Comparison of ENCODE assay signal across 9 mouse cellular contexts in the genomic region with DNA sequence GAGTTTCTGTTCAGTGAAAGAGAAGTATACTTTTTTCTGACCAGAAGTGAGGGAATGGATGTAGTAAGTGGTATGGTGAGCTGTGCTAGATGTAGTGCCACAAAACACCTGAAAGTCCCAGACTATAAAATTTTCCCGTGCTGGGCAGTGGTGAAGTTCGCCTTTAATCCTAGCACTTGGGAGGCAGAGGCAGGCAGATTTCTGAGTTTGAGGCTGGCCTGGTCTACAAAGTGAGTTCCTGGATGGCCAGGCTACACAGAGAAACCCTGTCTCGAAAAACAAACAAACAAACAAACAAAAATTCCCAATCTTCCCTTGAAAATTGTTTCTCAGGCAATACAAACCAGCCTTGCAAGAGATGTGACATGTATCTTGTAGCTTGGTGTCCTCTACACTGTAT. TPM values are rescaled to one million over a fixed set of nuclear protein-coding genes. Genes with fewer than 3 reads are reported as not detected.
A peak's percentile ranks its signal among the peaks of the same experiment; 100 is the strongest.
DNase-seq lines count a peak whose midpoint lies in the region; ATAC-seq lines count a peak whose summit lies in the region.
"Not testable (repeated sequence)": the region's sequence is repeated elsewhere in the genome, so short reads cannot be mapped to it uniquely, and the experiment has no call there.
"Had no signal": no experiment of that assay in that cellular context is flagged by ENCODE, and none has a peak within 500 bp of the region (broad histone marks: within the 10 kb centered on the region; RNA-seq: fewer than 3 reads in every experiment).

No protein-coding gene starts in this region.

- H3K9ac ChIP-seq in heart, embryonic 11.5 days (ENCODE audit: low read depth, low read length); heart, embryonic 13.5 days; intestine, embryonic 14.5 days (ENCODE audit: low read length); liver, embryonic 11.5 days (ENCODE audit: low read depth, low read length); neural tube, embryonic 11.5 days (ENCODE audit: low read length): not testable (repeated sequence)

- 0 out of 2 replicates have a peak, but pooled peaks have one; percentile 55 for ATAC-seq in heart, embryonic 11.5 days (replicated peaks; ENCODE audit: insufficient number of reproducible peaks, low FRiP score, low TSS enrichment)
- peak; percentile 42; the same call in 1 of the 2 replicates for ATAC-seq in heart, embryonic 13.5 days (ENCODE audit: extremely low read depth, insufficient number of reproducible peaks, low FRiP score, low TSS enrichment)
- ATAC-seq in intestine, embryonic 14.5 days (replicated peaks; ENCODE audit: low FRiP score, low TSS enrichment, low read depth) = 0 out of 2 replicates have a peak, but pooled peaks have one; percentile 50
- ATAC-seq in liver, embryonic 11.5 days (replicated peaks; ENCODE audit: low FRiP score) = 0 out of 2 replicates have a peak, but pooled peaks have one; percentile 31
- ATAC-seq in neural tube, embryonic 11.5 days (ENCODE audit: insufficient read depth, low FRiP score, low TSS enrichment) = 0 out of 2 replicates have a peak, but pooled peaks have one; percentile 60

- H3K27ac ChIP-seq in heart, embryonic 11.5 days (ENCODE audit: low read depth, low read length); heart, embryonic 13.5 days (replicated peaks); intestine, embryonic 14.5 days (ENCODE audit: low read depth); liver, embryonic 11.5 days (ENCODE audit: low read depth, low read length); neural tube, embryonic 11.5 days (ENCODE audit: low read depth, low read length): not testable (repeated sequence)

- not testable (repeated sequence) for H3K27me3 ChIP-seq in heart, embryonic 11.5 days (ENCODE audit: control insufficient read depth, insufficient read depth, low read length); heart, embryonic 13.5 days (replicated peaks); intestine, embryonic 14.5 days (replicated peaks; ENCODE audit: control insufficient read depth, insufficient read depth, low read length); liver, embryonic 11.5 days (replicated peaks; ENCODE audit: control insufficient read depth, insufficient read depth, low read length); neural tube, embryonic 11.5 days (ENCODE audit: control insufficient read depth, insufficient read depth, low read length)

- H3K36me3 ChIP-seq in heart, embryonic 11.5 days (ENCODE audit: control insufficient read depth, insufficient read depth, low read length); heart, embryonic 13.5 days; intestine, embryonic 14.5 days (ENCODE audit: control insufficient read depth, insufficient read depth, low read length); liver, embryonic 11.5 days (ENCODE audit: control insufficient read depth, insufficient read depth, low read length); neural tube, embryonic 11.5 days (ENCODE audit: control insufficient read depth, insufficient read depth, low read length): not testable (repeated sequence)

- not testable (repeated sequence) for DNase-seq in intestine, embryonic 14.5 days (ENCODE audit: low spot score); liver, embryonic 11.5 days (ENCODE audit: low spot score); neural tube, embryonic 11.5 days (ENCODE audit: low spot score)

- not testable (repeated sequence) for H3K4me3 ChIP-seq in heart, embryonic 11.5 days (ENCODE audit: low read depth, low read length); heart, embryonic 13.5 days; intestine, embryonic 14.5 days (ENCODE audit: low read depth, low read length); liver, embryonic 11.5 days (ENCODE audit: low read depth, low read length); neural tube, embryonic 11.5 days (ENCODE audit: low read depth, low read length)

- WGBS in heart, embryonic 11.5 days (ENCODE audit: insufficient replicate concordance) = no CpG with 5 or more reads among the region's 3 CpGs
- no CpG with 5 or more reads among the region's 3 CpGs for WGBS in heart, embryonic 13.5 days
- WGBS in intestine, embryonic 14.5 days = no CpG with 5 or more reads among the region's 3 CpGs
- no CpG with 5 or more reads among the region's 3 CpGs for WGBS in liver, embryonic 11.5 days
- no CpG with 5 or more reads among the region's 3 CpGs for WGBS in neural tube, embryonic 11.5 days

- H3K9me3 ChIP-seq in heart, embryonic 11.5 days (replicated peaks; ENCODE audit: control insufficient read depth, low read length); heart, embryonic 13.5 days; intestine, embryonic 14.5 days (ENCODE audit: control insufficient read depth, low read length); liver, embryonic 11.5 days (ENCODE audit: control insufficient read depth, low read length); neural tube, embryonic 11.5 days (ENCODE audit: control insufficient read depth, low read length): not testable (repeated sequence)

- H3K4me2 ChIP-seq in heart, embryonic 11.5 days; heart, embryonic 13.5 days; intestine, embryonic 14.5 days (ENCODE audit: low read length); liver, embryonic 11.5 days; neural tube, embryonic 11.5 days (ENCODE audit: low read depth): not testable (repeated sequence)

- H3K4me1 ChIP-seq in heart, embryonic 11.5 days (ENCODE audit: control insufficient read depth, insufficient read depth, low read length); heart, embryonic 13.5 days; intestine, embryonic 14.5 days (replicated peaks; ENCODE audit: control insufficient read depth, insufficient read depth, low read length); liver, embryonic 11.5 days (replicated peaks; ENCODE audit: control insufficient read depth, insufficient read depth, low read length); neural tube, embryonic 11.5 days (ENCODE audit: control insufficient read depth, insufficient read depth, low read length): not testable (repeated sequence)

RNA-seq across cellular contexts. Expression of gene Zfp979, which starts 5.1 kb away (rescaled TPM):
- polyA plus RNA-seq in heart, embryonic 11.5 days (2014; fragmentation: Nextera tagmentation; extraction: Ambion mirVana) = 5.7 TPM in 2 replicates
- 3.0 and 3.3 TPM in 2 replicates for polyA plus RNA-seq in heart, embryonic 13.5 days (2015; fragmentation: Nextera tagmentation; extraction: Ambion mirVana)
- polyA plus RNA-seq in intestine, embryonic 14.5 days (2014; fragmentation: Nextera tagmentation; extraction: Ambion mirVana) = 3.2 and 3.3 TPM in 2 replicates
- polyA plus RNA-seq in liver, embryonic 11.5 days (2014; fragmentation: Nextera tagmentation; extraction: Ambion mirVana) = 11.7 and 13.0 TPM in 2 replicates
- polyA plus RNA-seq in neural tube, embryonic 11.5 days (2014; fragmentation: Nextera tagmentation; extraction: Ambion mirVana) = 3.1 and 3.6 TPM in 2 replicates
- polyA plus RNA-seq: adrenal gland, adult 2 months; G1E had no signal

RNA-seq across cellular contexts. Expression of gene Zfp534, which starts 54.9 kb away (rescaled TPM):
- polyA plus RNA-seq in heart, embryonic 11.5 days (2014; fragmentation: Nextera tagmentation; extraction: Ambion mirVana) = not detected in 2 replicates
- polyA plus RNA-seq in heart, embryonic 13.5 days (2015; fragmentation: Nextera tagmentation; extraction: Ambion mirVana) = not detected in 2 replicates
- polyA plus RNA-seq in intestine, embryonic 14.5 days (2014; fragmentation: Nextera tagmentation; extraction: Ambion mirVana) = not detected in 2 replicates
- polyA plus RNA-seq in liver, embryonic 11.5 days (2014; fragmentation: Nextera tagmentation; extraction: Ambion mirVana) = not detected in 2 replicates
- polyA plus RNA-seq in neural tube, embryonic 11.5 days (2014; fragmentation: Nextera tagmentation; extraction: Ambion mirVana) = not detected in 2 replicates
- polyA plus RNA-seq: adrenal gland, adult 2 months; brain, embryonic 14.5 days; C2C12 had no signal
